Mouse (Mus musculus) embryonic facial prominence, embryonic 13.5 days (tissue): ENCODE measurements at regions not wholly inside any gene's neighbourhood (a gene's known extent, or its start where the extent isn't known, plus 50 kb on each side); places are given as distances from the start of the nearest gene placed in this dataset.
A peak's percentile ranks its signal among the peaks of the same experiment; 100 is the strongest.

Experiments
- ATAC-seq: fragments of 200-750 bp; cut with Nextera tagmentation; 2 replicates; pipeline ENCODE4 v1.8.0; 2017; ENCODE audit warnings: low read depth; ENCODE audit not compliant: insufficient number of reproducible peaks, insufficient read depth, low FRiP score, low TSS enrichment
- H3K27ac ChIP-seq: fragments of 300-500 bp; sonication (generic); 2 replicates; pipeline ENCODE4 v1.5.1; 2015; ENCODE audit warnings: moderate library complexity, mild to moderate bottlenecking, inconsistent platforms
- H3K27me3 ChIP-seq: fragments of 300-500 bp; sonication (generic); 2 replicates; pipeline ENCODE4 v1.6.1; 2015; ENCODE audit warnings: mild to moderate bottlenecking, inconsistent platforms
- H3K36me3 ChIP-seq: fragments of 300-500 bp; sonication (generic); 2 replicates; pipeline ENCODE4 v1.6.1; 2015; ENCODE audit warnings: mild to moderate bottlenecking, inconsistent platforms
- H3K4me1 ChIP-seq: fragments of 300-500 bp; sonication (generic); 2 replicates; pipeline ENCODE4 v1.6.1; 2015; ENCODE audit warnings: inconsistent platforms
- H3K4me2 ChIP-seq: fragments of 300-500 bp; sonication (generic); 2 replicates; pipeline ENCODE4 v1.6.1; 2015; ENCODE audit warnings: moderate library complexity, mild to moderate bottlenecking, inconsistent platforms
- H3K4me3 ChIP-seq: fragments of 300-500 bp; sonication (generic); 2 replicates; pipeline ENCODE4 v1.5.1; 2015; ENCODE audit warnings: mild to moderate bottlenecking, inconsistent platforms
- H3K9ac ChIP-seq: fragments of 300-500 bp; sonication (generic); 2 replicates; pipeline ENCODE4 v1.6.1; 2015; ENCODE audit warnings: mild to moderate bottlenecking, inconsistent platforms
- H3K9me3 ChIP-seq: fragments of 300-500 bp; sonication (generic); 2 replicates; pipeline ENCODE4 v1.6.1; 2016; ENCODE audit warnings: inconsistent platforms
- WGBS: fragments of 180-500 bp; shearing (Covaris S2); methylation state at CpG from one replicate; pipeline ENCODE4 v1.1.7; 2015; ENCODE audit warnings: mixed read lengths; 5-methylcytosine and 5-hydroxymethylcytosine counted together

- no peak overlapping the region for H3K4me3 ChIP-seq
- ATAC-seq = 0 out of 2 replicates have a peak, but pooled peaks have one; percentile 3
- peaks cover 6% of the 10 kb centered on the region for H3K4me1 ChIP-seq
- H3K27ac ChIP-seq = no peak overlapping the region
- H3K9ac ChIP-seq = no peak overlapping the region
- 16% methylated on average over 3 of the region's 3 CpGs for WGBS
- H3K36me3 ChIP-seq = no peaks in the 10 kb centered on the region
- H3K4me2 ChIP-seq = no peak overlapping the region
- peaks cover 40% of the 10 kb centered on the region for H3K27me3 ChIP-seq
- no peaks in the 10 kb centered on the region for H3K9me3 ChIP-seq
These were observed 781.8 kb upstream of the Ins1 start for GRCm38 (mm10) chr19:51482168-51482907.
